Mouse (Mus musculus) heart, embryonic 14.5 days (tissue): ENCODE measurements around the gene Dexi. TPM values are rescaled to one million over a fixed set of nuclear protein-coding genes. Genes with fewer than 3 reads are reported as not detected.

Source experiments
- ATAC-seq: fragments of 200-750 bp; cut with Nextera tagmentation; 2 replicates; pipeline ENCODE4 v1.8.0; 2017; ENCODE audit warnings: low read depth, moderate TSS enrichment; ENCODE audit not compliant: insufficient number of reproducible peaks, insufficient read depth, low FRiP score
- H3K27ac ChIP-seq, 2 experiments: fragments of 200-500 bp in 1 of 2; fragments of 300-500 bp in 1 of 2; sonication (generic) in 1 of 2; replicated peaks in 1 of 2; 2 replicates each; pipeline ENCODE4 v1.5.1; 2012 to 2014; ENCODE audit warnings: low read depth in 2 of 2, low read length in 2 of 2, control low read depth in 1 of 2, mild to moderate bottlenecking in 1 of 2, mixed read lengths in 1 of 2; ENCODE audit not compliant: control insufficient read depth in 1 of 2, insufficient read depth in 1 of 2
- H3K27me3 ChIP-seq: fragments of 300-500 bp; sonication (generic); 2 replicates; pipeline ENCODE4 v1.6.1; 2014; ENCODE audit warnings: mild to moderate bottlenecking, low read length, control low read depth; ENCODE audit not compliant: control insufficient read depth, insufficient read depth
- H3K36me3 ChIP-seq: fragments of 300-500 bp; sonication (generic); 2 replicates; pipeline ENCODE4 v1.6.1; 2014; ENCODE audit warnings: mild to moderate bottlenecking, control low read depth, low read length, mixed read lengths; ENCODE audit not compliant: control insufficient read depth, insufficient read depth
- H3K4me1 ChIP-seq, 2 experiments: fragments of 200-500 bp in 1 of 2; fragments of 300-500 bp in 1 of 2; sonication (generic) in 1 of 2; 2 replicates each; pipeline ENCODE4 v1.6.1; 2012 to 2014; ENCODE audit warnings: low read length in 2 of 2, control low read depth in 1 of 2, mixed read lengths in 1 of 2; ENCODE audit not compliant: control insufficient read depth in 2 of 2, insufficient read depth in 2 of 2
- H3K4me2 ChIP-seq: fragments of 300-500 bp; sonication (generic); 2 replicates; pipeline ENCODE4 v1.6.1; 2014; ENCODE audit warnings: mild to moderate bottlenecking, low read length
- H3K4me3 ChIP-seq, 2 experiments: fragments of 200-500 bp in 1 of 2; fragments of 300-500 bp in 1 of 2; sonication (generic) in 1 of 2; 2 replicates each; pipeline ENCODE4 v1.5.1; 2012 to 2014; ENCODE audit warnings: low read length in 2 of 2, mild to moderate bottlenecking in 2 of 2, control low read depth in 1 of 2, low read depth in 1 of 2, moderate library complexity in 1 of 2; ENCODE audit not compliant: control insufficient read depth in 1 of 2, insufficient read depth in 1 of 2
- H3K9ac ChIP-seq: fragments of 300-500 bp; sonication (generic); 2 replicates; pipeline ENCODE4 v1.6.1; 2014; ENCODE audit warnings: mild to moderate bottlenecking, low read length
- H3K9me3 ChIP-seq: fragments of 300-500 bp; sonication (generic); 2 replicates; pipeline ENCODE4 v1.6.1; 2016; ENCODE audit warnings: low read length, control low read depth; ENCODE audit not compliant: control insufficient read depth
- WGBS: fragments of 180-500 bp; shearing (Covaris S2); extraction: QIAGEN DNeasy Blood & Tissue Kit; methylation state at CpG from one replicate; pipeline ENCODE4 v1.1.7; 2014; 5-methylcytosine and 5-hydroxymethylcytosine counted together
- polyA plus RNA-seq: library from polyadenylated mRNA; unstranded; fragments of >200 nt; fragmentation: Nextera tagmentation; extraction: Ambion mirVana; gene quantifications from 2 replicates; pipeline ENCODE4 v1.2.1, GENCODE M21; 2014

Dexi gene
- polyA plus RNA-seq, 1 experiment from 2014 or later, result 29.0 TPM

- Histone ChIP-seq H3K4me3 (no peak overlapping the region), H3K27ac (no peak overlapping the region), H3K4me1 (peaks cover 4 to 8% of the 10 kb centered on the region in 2 experiments; a peak in 1 of 4 replicates), H3K36me3 (no peaks in the 10 kb centered on the region), H3K9me3 (no peaks in the 10 kb centered on the region), H3K4me2 (no peak overlapping the region), H3K27me3 (no peaks in the 10 kb centered on the region), H3K9ac (no peak overlapping the region)
- 52% methylated on average over 3 of the region's 3 CpGs for WGBS
- no peak for ATAC-seq
Observed at GRCm38 (mm10) chr16:10474956-10475355, 67.9 kb downstream of the Dexi start.

DNA sequence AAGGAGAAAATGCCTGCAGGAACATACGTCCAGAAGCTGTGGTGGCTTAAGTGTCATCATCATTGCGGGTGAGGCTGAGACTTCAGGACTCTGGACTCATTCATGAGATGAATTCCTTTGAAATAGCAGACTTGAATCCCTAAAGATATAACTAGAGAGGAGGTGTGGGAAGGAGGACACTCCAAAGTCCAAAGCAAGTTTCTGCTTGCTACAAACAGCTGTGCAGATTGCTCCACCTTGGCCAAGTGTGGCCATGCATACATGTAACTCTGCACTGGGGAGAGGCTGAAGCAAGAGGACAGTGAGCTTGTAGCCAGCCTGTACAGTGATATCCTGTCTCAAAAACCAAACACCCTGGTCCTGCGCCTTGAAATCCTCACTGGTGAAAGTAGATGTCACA, 70.9 kb downstream of the Dexi start:
- Histone ChIP-seq H3K36me3 (no peaks in the 10 kb centered on the region), H3K27me3 (no peaks in the 10 kb centered on the region), H3K4me3 (no peak overlapping the region), H3K27ac (no peak overlapping the region), H3K4me1 (peaks cover 4 to 8% of the 10 kb centered on the region in 2 experiments; a peak in 1 of 4 replicates), H3K9ac (no peak overlapping the region), H3K4me2 (no peak overlapping the region), H3K9me3 (no peaks in the 10 kb centered on the region)
- ATAC-seq, result no peak
- 85% methylated on average over 3 of the region's 3 CpGs for WGBS

GRCm38 (mm10) chr16:10468201-10468600, 74.7 kb downstream of the Dexi start:
- Histone ChIP-seq H3K9ac (no peak overlapping the region), H3K4me3 (no peak overlapping the region), H3K27me3 (no peaks in the 10 kb centered on the region), H3K4me1 (peaks cover 0 to 7% of the 10 kb centered on the region in 2 experiments; a peak in 2 of 4 replicates), H3K9me3 (no peaks in the 10 kb centered on the region), H3K4me2 (no peak overlapping the region), H3K36me3 (no peaks in the 10 kb centered on the region), H3K27ac (no peak overlapping the region)
- WGBS, result 57% methylated on average over 1 of the region's 1 CpGs
- ATAC-seq, result no peak

DNA sequence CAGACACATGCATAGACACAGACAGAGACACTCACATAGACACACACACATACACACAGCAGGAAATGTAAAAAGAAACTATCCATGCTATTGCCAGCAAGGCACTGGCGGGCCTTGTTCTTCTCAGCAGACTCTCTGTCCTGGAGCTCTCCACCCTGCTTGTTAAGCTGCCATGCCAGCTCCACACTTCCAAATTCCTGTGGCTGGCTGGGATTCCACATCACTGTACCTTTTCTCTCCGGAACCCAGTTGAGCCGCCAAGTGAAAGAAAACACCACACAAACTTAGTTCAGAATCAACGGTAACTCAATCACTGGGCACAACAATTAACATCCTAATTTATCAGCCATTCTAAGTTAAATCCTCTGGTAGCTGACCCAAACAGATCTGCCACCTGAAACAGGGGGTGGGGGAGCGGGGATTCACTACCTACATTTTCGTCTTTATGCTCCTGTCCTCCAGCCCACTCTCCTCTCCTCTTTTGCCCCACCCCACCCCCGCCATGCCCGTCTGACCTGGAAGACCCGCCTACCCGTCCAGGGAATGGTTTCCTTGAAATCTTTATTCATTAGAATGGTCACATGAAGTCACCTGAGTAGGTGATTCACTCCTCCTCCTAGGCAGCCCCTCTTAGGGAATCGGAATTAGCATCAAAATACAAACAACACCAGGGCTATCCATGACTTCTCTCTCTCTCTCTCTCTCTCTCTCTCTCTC, 75.3 kb downstream of the Dexi start:
- Histone ChIP-seq H3K4me2 (no peak overlapping the region), H3K27ac (no peak overlapping the region), H3K4me3 (no peak overlapping the region), H3K27me3 (no peaks in the 10 kb centered on the region), H3K36me3 (no peaks in the 10 kb centered on the region), H3K9me3 (no peaks in the 10 kb centered on the region), H3K9ac (no peak overlapping the region), H3K4me1 (peaks cover 0 to 5% of the 10 kb centered on the region in 2 experiments; a peak in 2 of 4 replicates)
- ATAC-seq, result no peak
- WGBS, result 38% methylated on average over 11 of the region's 11 CpGs

DNA sequence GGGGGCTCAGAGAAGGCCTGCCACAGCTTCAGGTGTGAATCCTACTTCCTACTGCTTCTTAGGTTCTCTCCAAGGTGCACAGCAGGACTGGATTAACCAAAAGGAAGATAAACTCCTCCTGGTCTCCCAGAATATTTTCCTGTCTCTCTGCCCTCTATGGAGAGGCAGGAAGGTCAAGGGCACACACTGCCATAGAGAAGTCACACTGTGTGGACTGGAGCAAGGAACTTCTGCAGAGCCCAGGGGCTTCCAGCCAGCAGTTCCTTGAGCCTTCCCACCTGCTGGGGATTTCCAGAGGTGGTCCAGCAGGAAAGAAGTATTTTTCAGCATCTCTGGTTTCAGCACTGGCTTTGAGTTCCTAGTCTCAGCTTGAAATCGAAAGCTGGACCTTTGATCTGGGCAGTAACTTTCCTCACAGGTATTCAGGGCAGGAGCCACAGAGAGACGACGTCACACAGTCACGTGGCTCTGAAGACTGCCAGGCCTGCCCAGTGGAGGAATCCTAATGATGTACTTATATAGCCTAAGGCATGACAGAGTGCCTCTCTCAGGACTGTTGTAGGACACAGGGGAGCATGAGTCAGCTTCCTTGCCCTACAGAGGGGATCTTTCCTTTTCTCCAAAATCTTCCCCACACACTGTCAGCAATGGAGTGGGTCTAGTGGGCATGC, 77.7 kb downstream of the Dexi start:
- Histone ChIP-seq H3K27ac (no peak overlapping the region), H3K27me3 (no peaks in the 10 kb centered on the region), H3K9me3 (no peaks in the 10 kb centered on the region), H3K4me1 (peaks cover 0 to 5% of the 10 kb centered on the region in 2 experiments; a peak in 2 of 4 replicates), H3K9ac (no peak overlapping the region), H3K36me3 (no peaks in the 10 kb centered on the region), H3K4me3 (no peak overlapping the region), H3K4me2 (no peak overlapping the region)
- 22% methylated on average over 4 of the region's 4 CpGs for WGBS
- no peak for ATAC-seq

- Histone ChIP-seq H3K4me3 (no peak overlapping the region), H3K27me3 (no peaks in the 10 kb centered on the region), H3K9me3 (no peaks in the 10 kb centered on the region), H3K4me2 (no peak overlapping the region), H3K4me1 (peaks cover 0 to 5% of the 10 kb centered on the region in 2 experiments; a peak in 2 of 4 replicates), H3K36me3 (no peaks in the 10 kb centered on the region), H3K27ac (no peak overlapping the region), H3K9ac (no peak overlapping the region)
- ATAC-seq, result no peak
- 44% methylated on average over 2 of the region's 2 CpGs for WGBS
Observed at GRCm38 (mm10) chr16:10461178-10461577, 81.7 kb downstream of the Dexi start.

DNA sequence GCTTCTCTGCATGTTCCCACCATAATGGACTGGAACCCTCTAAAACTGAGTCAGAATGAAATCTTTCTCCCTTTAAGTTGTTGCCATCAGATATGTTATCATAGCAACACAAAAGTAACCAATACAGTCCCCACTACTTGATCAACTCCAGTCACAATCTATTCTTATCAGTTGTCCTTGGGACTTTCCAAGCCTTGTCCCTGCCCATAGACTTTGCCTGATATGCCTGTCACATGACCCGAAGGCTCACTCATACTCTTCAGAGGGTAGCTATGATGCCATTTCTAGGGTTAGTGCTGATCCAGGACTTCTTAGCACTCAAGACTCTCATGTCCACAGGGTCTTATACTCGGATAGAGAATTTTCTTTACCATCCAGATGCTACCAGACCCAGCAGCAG, 82.7 kb downstream of the Dexi start:
- no peak overlapping the region for H3K4me2 ChIP-seq
- H3K4me3 ChIP-seq, result no peak overlapping the region
- no peak overlapping the region for H3K9ac ChIP-seq
- peaks cover 0 to 2% of the 10 kb centered on the region in 2 experiments; a peak in 1 of 4 replicates for H3K4me1 ChIP-seq
- H3K27me3 ChIP-seq, result no peaks in the 10 kb centered on the region
- no peak overlapping the region for H3K27ac ChIP-seq
- no peaks in the 10 kb centered on the region for H3K9me3 ChIP-seq
- no peaks in the 10 kb centered on the region for H3K36me3 ChIP-seq
- 67% methylated on average over 2 of the region's 2 CpGs for WGBS
- ATAC-seq, result no peak
